Mouse (Mus musculus) liver, embryonic 11.5 days (tissue): ENCODE data around the gene Ndufv2. TPM values are rescaled to one million over a fixed set of nuclear protein-coding genes. Genes with fewer than 3 reads are reported as not detected.

Experiments used
- ATAC-seq: fragments of 200-750 bp; cut with Nextera tagmentation; replicated peaks from 2 replicates; pipeline ENCODE4 v1.8.0; 2017; ENCODE audit warnings: moderate number of reproducible peaks, mild to moderate bottlenecking, moderate TSS enrichment, moderate library complexity; ENCODE audit not compliant: low FRiP score
- DNase-seq: peaks from one replicate; pipeline ENCODE4 v3.0.0-alpha.2; 2017; ENCODE audit warnings: low spot score
- H3K27ac ChIP-seq: fragments of 300-500 bp; sonication (generic); 2 replicates; pipeline ENCODE4 v1.5.1; 2014; ENCODE audit warnings: mild to moderate bottlenecking, low read depth, low read length, control low read depth
- H3K27me3 ChIP-seq: fragments of 300-500 bp; sonication (generic); replicated peaks from 2 replicates; pipeline ENCODE4 v1.6.1; 2014; ENCODE audit warnings: low read length, mixed read lengths; ENCODE audit not compliant: control insufficient read depth, insufficient read depth
- H3K36me3 ChIP-seq: fragments of 300-500 bp; sonication (generic); 2 replicates; pipeline ENCODE4 v1.6.1; 2014; ENCODE audit warnings: mild to moderate bottlenecking, low read length, moderate library complexity, mixed read lengths; ENCODE audit not compliant: control insufficient read depth, insufficient read depth
- H3K4me1 ChIP-seq: fragments of 300-500 bp; sonication (generic); replicated peaks from 2 replicates; pipeline ENCODE4 v1.6.1; 2014; ENCODE audit warnings: low read length, mixed read lengths; ENCODE audit not compliant: control insufficient read depth, insufficient read depth
- H3K4me2 ChIP-seq: fragments of 300-500 bp; sonication (generic); 2 replicates; pipeline ENCODE4 v1.6.1; 2014; ENCODE audit warnings: mild to moderate bottlenecking, control low read depth, moderate library complexity
- H3K4me3 ChIP-seq: fragments of 300-500 bp; sonication (generic); 2 replicates; pipeline ENCODE4 v1.5.1; 2014; ENCODE audit warnings: low read depth, low read length, control low read depth
- H3K9ac ChIP-seq: fragments of 300-500 bp; sonication (generic); 2 replicates; pipeline ENCODE4 v1.6.1; 2014; ENCODE audit warnings: low read depth, low read length, control low read depth
- H3K9me3 ChIP-seq: fragments of 300-500 bp; sonication (generic); 2 replicates; pipeline ENCODE4 v1.6.1; 2016; ENCODE audit warnings: low read length, inconsistent platforms, mixed read lengths; ENCODE audit not compliant: control insufficient read depth
- WGBS: fragments of 180-500 bp; shearing (Covaris S2); extraction: QIAGEN DNeasy Blood & Tissue Kit; methylation state at CpG from one replicate; pipeline ENCODE4 v1.1.7; 2014; 5-methylcytosine and 5-hydroxymethylcytosine counted together
- polyA plus RNA-seq: library from polyadenylated mRNA; unstranded; fragments of >200 nt; fragmentation: Nextera tagmentation; extraction: Ambion mirVana; gene quantifications from 2 replicates; pipeline ENCODE4 v1.2.1, GENCODE M21; 2014

Ndufv2 gene
- polyA plus RNA-seq, 1 experiment from 2014 or later = 352 TPM

- Histone ChIP-seq H3K27me3 (no peaks in the 10 kb centered on the region), H3K4me3 (no peak overlapping the region), H3K9ac (no peak overlapping the region), H3K27ac (no peak overlapping the region), H3K36me3 (peaks cover 18% of the 10 kb centered on the region), H3K4me2 (no peak overlapping the region), H3K4me1 (no peaks in the 10 kb centered on the region), H3K9me3 (no peaks in the 10 kb centered on the region)
- no peak for ATAC-seq
- 83% methylated on average over 3 of the region's 3 CpGs for WGBS
- no peak for DNase-seq
These were observed 8.7 kb downstream of the Ndufv2 start for GRCm38 (mm10) chr17:66092664-66093063.

DNA sequence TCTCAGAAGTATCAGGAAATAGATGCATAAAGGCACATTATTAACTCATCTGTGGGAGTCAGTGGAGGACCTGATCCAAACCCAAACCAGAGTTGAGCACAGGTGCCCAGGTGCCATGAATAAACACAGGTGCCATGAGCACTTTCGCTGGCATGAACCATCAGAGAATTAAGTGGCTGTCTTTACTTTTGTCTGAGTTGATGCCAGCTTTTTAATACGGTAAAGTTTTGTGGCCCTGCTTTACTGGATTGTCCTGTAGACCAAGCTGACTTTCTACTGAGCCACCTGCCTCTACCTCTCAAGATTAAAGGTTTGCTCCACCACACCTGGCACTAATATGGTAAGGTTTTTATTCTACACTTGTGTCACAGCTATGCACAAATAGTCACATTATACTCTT, 9.3 kb downstream of the Ndufv2 start:
- Histone ChIP-seq H3K4me2 (no peak overlapping the region), H3K4me1 (no peaks in the 10 kb centered on the region), H3K27me3 (no peaks in the 10 kb centered on the region), H3K4me3 (no peak overlapping the region), H3K27ac (no peak overlapping the region), H3K9me3 (no peaks in the 10 kb centered on the region), H3K9ac (no peak overlapping the region), H3K36me3 (peaks cover 21% of the 10 kb centered on the region)
- ATAC-seq (no peak), DNase-seq (no peak)
- WGBS = 89% methylated on average over 2 of the region's 2 CpGs

- Histone ChIP-seq H3K36me3 (peaks cover 22% of the 10 kb centered on the region), H3K9ac (no peak overlapping the region), H3K27me3 (no peaks in the 10 kb centered on the region), H3K27ac (no peak overlapping the region; the same call in 1 of the 2 replicates), H3K4me2 (no peak overlapping the region), H3K4me1 (no peaks in the 10 kb centered on the region), H3K9me3 (no peaks in the 10 kb centered on the region), H3K4me3 (no peak overlapping the region)
- DNase-seq = no peak
- 84% methylated on average over 2 of the region's 2 CpGs for WGBS
- ATAC-seq = no peak
These were observed 10.0 kb downstream of the Ndufv2 start for GRCm38 (mm10) chr17:66091392-66091791.

- no peak for DNase-seq
- ATAC-seq = no peak
- H3K4me2 ChIP-seq = no peak overlapping the region
- no peaks in the 10 kb centered on the region for H3K4me1 ChIP-seq
- H3K36me3 ChIP-seq = peaks cover 22% of the 10 kb centered on the region
- H3K27me3 ChIP-seq = no peaks in the 10 kb centered on the region
- no peak overlapping the region for H3K9ac ChIP-seq
- no peak overlapping the region for H3K27ac ChIP-seq
- H3K9me3 ChIP-seq = no peaks in the 10 kb centered on the region
- no peak overlapping the region for H3K4me3 ChIP-seq
These were observed 11.1 kb downstream of the Ndufv2 start for GRCm38 (mm10) chr17:66090251-66090650.

DNA sequence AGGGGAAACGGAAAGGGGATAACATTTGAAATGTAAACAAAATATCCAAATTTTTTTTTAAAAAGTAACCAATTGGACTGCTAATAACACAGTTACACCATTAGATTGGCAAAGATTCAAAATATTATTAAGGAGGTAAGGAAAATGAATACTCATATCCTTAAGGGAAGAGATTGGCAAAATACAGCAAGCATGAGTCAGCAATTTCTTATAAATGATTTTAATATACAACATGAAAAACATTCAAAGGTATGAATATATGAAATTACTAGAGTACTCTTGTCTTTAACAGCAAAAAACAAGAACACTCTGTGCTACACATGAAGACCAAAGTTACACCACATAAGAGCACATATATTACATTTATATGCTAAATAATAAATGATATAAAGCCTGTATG, 16.3 kb downstream of the Ndufv2 start:
- H3K9ac ChIP-seq = no peak overlapping the region
- H3K4me2 ChIP-seq = no peak overlapping the region
- ATAC-seq = no peak
- H3K27ac ChIP-seq = no peak overlapping the region
- H3K4me3 ChIP-seq = no peak overlapping the region
- peaks cover 20% of the 10 kb centered on the region; the same call in 1 of the 2 replicates for H3K36me3 ChIP-seq
- no peaks in the 10 kb centered on the region for H3K4me1 ChIP-seq
- DNase-seq = no peak
- H3K9me3 ChIP-seq = no peaks in the 10 kb centered on the region
- 86% methylated on average over 1 of the region's 1 CpGs for WGBS
- H3K27me3 ChIP-seq = no peaks in the 10 kb centered on the region

DNA sequence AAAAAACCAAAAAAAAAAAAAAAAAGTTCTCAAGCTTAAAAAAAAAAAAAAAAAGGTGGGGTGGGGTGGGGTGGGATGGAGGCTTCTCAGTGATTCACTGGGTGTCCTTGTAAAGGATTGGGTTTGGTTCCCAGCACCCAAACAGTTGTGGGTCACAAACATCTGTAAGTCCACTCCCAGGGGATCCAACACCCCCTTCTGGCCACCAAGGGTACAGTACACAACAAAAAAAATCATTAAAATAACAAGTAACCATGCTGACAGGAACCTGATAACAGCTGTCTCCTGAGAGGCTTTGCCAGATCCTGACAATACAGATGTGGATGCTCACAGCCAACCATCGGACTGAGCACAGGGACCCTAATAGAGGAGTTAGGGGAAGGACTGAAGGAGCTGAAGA, 16.9 kb downstream of the Ndufv2 start:
- Histone ChIP-seq H3K27ac (no peak overlapping the region), H3K4me3 (no peak overlapping the region), H3K9me3 (no peaks in the 10 kb centered on the region), H3K36me3 (peaks cover 23% of the 10 kb centered on the region; the same call in 1 of the 2 replicates), H3K4me2 (no peak overlapping the region), H3K9ac (no peak overlapping the region), H3K27me3 (no peaks in the 10 kb centered on the region), H3K4me1 (no peaks in the 10 kb centered on the region)
- WGBS = 68% methylated on average over 1 of the region's 1 CpGs
- no peak for ATAC-seq
- no peak for DNase-seq

DNA sequence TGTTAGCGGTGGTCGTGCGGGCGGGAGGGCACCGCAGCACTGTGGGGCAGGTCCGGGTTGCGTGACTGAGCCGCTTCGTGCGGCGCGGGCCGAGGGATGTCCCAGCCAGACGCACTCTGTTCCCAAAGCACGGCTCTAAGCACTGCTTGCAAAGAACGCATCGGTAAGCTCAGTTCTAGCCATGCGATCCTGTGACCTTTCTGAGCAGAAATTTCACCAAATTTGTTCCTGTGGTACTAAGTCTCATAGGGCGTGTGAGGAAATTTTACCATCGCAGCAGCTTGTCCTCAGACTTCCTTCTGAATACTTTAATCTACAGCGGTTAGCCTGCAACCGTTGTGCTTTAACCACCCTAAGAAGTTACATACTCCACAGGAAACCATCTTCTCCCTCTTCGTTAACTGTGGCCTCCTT, 23.9 kb downstream of the Ndufv2 start:
- Histone ChIP-seq H3K4me3 (peak overlapping the region; percentile 98), H3K27me3 (no peaks in the 10 kb centered on the region), H3K9me3 (no peaks in the 10 kb centered on the region), H3K36me3 (peaks cover 11% of the 10 kb centered on the region; the same call in 1 of the 2 replicates), H3K4me1 (peaks cover 8% of the 10 kb centered on the region; the same call in 1 of the 2 replicates), H3K4me2 (peak overlapping the region; percentile 95), H3K9ac (peak overlapping the region; percentile 77), H3K27ac (peak overlapping the region; percentile 79)
- peak; percentile 57 for ATAC-seq
- under 1% methylated on average over 23 of the region's 23 CpGs for WGBS
- DNase-seq = no peak

DNA sequence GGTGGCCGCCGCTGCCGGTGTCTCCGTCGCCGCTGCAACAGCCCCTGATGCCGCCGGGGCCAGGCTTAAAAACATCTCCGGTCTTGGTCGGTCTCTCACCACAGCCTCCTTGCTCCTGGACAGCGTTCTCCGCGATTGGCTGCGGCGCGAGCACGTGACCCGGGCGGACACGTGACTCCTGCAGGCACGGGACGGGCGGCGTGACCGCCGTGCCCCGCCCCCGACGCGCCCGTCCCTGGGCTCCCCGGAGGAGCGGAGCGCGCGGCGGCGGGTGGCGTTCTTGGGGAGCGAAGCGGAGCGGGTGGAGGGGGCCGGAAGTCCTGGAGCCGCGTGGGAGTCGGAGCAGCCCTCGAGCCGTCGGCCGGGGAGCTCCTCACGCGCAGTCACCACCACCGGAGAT, 24.4 kb downstream of the Ndufv2 start, which contains the start of gene Ankrd12:
TSS of gene Ankrd12 (minus strand) at position 156 of the 400 bp plus-strand sequence.
- peak; percentile 95 for DNase-seq
- H3K9ac ChIP-seq = peak within 1 kb of the TSS; percentile 77
- peaks cover 11% of the 10 kb centered on the region; the same call in 1 of the 2 replicates for H3K36me3 ChIP-seq
- ATAC-seq = peak; percentile 98
- no peaks in the 10 kb centered on the region for H3K27me3 ChIP-seq
- peak within 1 kb of the TSS; percentile 98 for H3K4me3 ChIP-seq
- peak within 1 kb of the TSS; percentile 85 for H3K27ac ChIP-seq
- peak within 1 kb of the TSS; percentile 95 for H3K4me2 ChIP-seq
- no peaks in the 10 kb centered on the region for H3K9me3 ChIP-seq
- H3K4me1 ChIP-seq = peaks cover 8% of the 10 kb centered on the region; the same call in 1 of the 2 replicates
- under 1% methylated on average over 51 of the region's 53 CpGs for WGBS

- peaks cover 11% of the 10 kb centered on the region; the same call in 1 of the 2 replicates for H3K36me3 ChIP-seq
- peak; percentile 80 for ATAC-seq
- H3K4me2 ChIP-seq = peak overlapping the region; percentile 95
- no peaks in the 10 kb centered on the region for H3K9me3 ChIP-seq
- peak overlapping the region; percentile 76 for H3K9ac ChIP-seq
- H3K4me1 ChIP-seq = peaks cover 8% of the 10 kb centered on the region; the same call in 1 of the 2 replicates
- peak overlapping the region; percentile 85 for H3K27ac ChIP-seq
- H3K27me3 ChIP-seq = no peaks in the 10 kb centered on the region
- peak; percentile 55 for DNase-seq
- H3K4me3 ChIP-seq = peak overlapping the region; percentile 98
- WGBS = under 1% methylated on average over 91 of the region's 95 CpGs
These were observed 25.0 kb downstream of the Ndufv2 start for GRCm38 (mm10) chr17:66076174-66076927.
